10 mouse cellular contexts compared by ENCODE assay signal in genomic region chr1:135852044-135852756, GRCm38 (mm10). TPM values are rescaled to one million over a fixed set of nuclear protein-coding genes. Genes with fewer than 3 reads are reported as not detected.
DNase-seq lines count a peak whose midpoint lies in the region; ATAC-seq and TF ChIP-seq lines count a peak whose summit lies in the region.
"Had no signal": no experiment of that assay in that cellular context is flagged by ENCODE, and none has a peak within 500 bp of the region (broad histone marks: within the 10 kb centered on the region; RNA-seq: fewer than 3 reads in every experiment).

No protein-coding gene starts in this region.

- intact Hi-C loops in left cerebral cortex, adult 2 months (cut with DNase I): no loop called here
- intact Hi-C loops in left cerebral cortex, postnatal 4 days (cut with DNase I): no loop called here

- DNase-seq in frontal cortex, postnatal 10 days (ENCODE audit: low spot score in 2 of 2): no peak
- DNase-seq in MN1 (ENCODE audit: low spot score): peak; percentile 26
- DNase-seq in left cerebral cortex, adult 2 months (ENCODE audit: extremely low spot score in 1 of 2, low spot score in 2 of 2): no peak
- DNase-seq in urinary bladder, adult 18-20 months (ENCODE audit: low spot score in 2 of 2): no peak
- no peak for DNase-seq in left cerebral cortex, postnatal 4 days

- no peak overlapping the region for H3K4me2 ChIP-seq in heart, embryonic 14.5 days (ENCODE audit: low read length)
- no peak overlapping the region for H3K4me2 ChIP-seq in midbrain, embryonic 16.5 days (ENCODE audit: low read length)

- H3K36me3 ChIP-seq in heart, embryonic 14.5 days (ENCODE audit: control insufficient read depth, insufficient read depth, low read length): peaks cover 65% of the 10 kb centered on the region
- no peaks in the 10 kb centered on the region for H3K36me3 ChIP-seq in midbrain, embryonic 16.5 days (ENCODE audit: control insufficient read depth, insufficient read depth, low read length)

- peak; percentile 66 for ATAC-seq in frontal cortex, adult (ENCODE audit: low TSS enrichment)
- no peak for ATAC-seq in heart, embryonic 14.5 days (ENCODE audit: insufficient number of reproducible peaks, insufficient read depth, low FRiP score, low read depth)
- 0 out of 2 replicates have a peak, but pooled peaks have one; percentile 44 for ATAC-seq in midbrain, embryonic 16.5 days
- ATAC-seq: CD4-positive, CD25-positive, alpha-beta regulatory T cell, adult 4 months had no signal

- peak overlapping the region; percentile 15 to 58 for H3K27ac ChIP-seq in heart, embryonic 14.5 days (replicated peaks in 1 of 2; ENCODE audit: control insufficient read depth in 1 of 2, insufficient read depth in 1 of 2, low read depth in 2 of 2, low read length in 2 of 2)
- no peak overlapping the region for H3K27ac ChIP-seq in midbrain, embryonic 16.5 days (ENCODE audit: low read length)
- no peak overlapping the region; the same call in 1 of the 2 replicates for H3K27ac ChIP-seq in left cerebral cortex, adult 2 months

- peak overlapping the region; percentile 41; the same call in 1 of the 2 replicates for H3K9ac ChIP-seq in heart, embryonic 14.5 days (ENCODE audit: low read length)
- H3K9ac ChIP-seq in midbrain, embryonic 16.5 days (ENCODE audit: low read depth, low read length): no peak overlapping the region

- H3K27me3 ChIP-seq in heart, embryonic 14.5 days (ENCODE audit: control insufficient read depth, insufficient read depth, low read length): no peaks in the 10 kb centered on the region
- no peaks in the 10 kb centered on the region for H3K27me3 ChIP-seq in midbrain, embryonic 16.5 days (ENCODE audit: control insufficient read depth, insufficient read depth, low read depth, low read length)

- no peak for TF ChIP-seq CTCF in left cerebral cortex, adult 2 months (IDR thresholded peaks at IDR 0.05)

- H3K4me1 ChIP-seq in heart, embryonic 14.5 days (ENCODE audit: control insufficient read depth in 2 of 2, insufficient read depth in 2 of 2, low read length in 2 of 2): peaks cover 29 to 49% of the 10 kb centered on the region in 2 experiments
- no peaks in the 10 kb centered on the region for H3K4me1 ChIP-seq in midbrain, embryonic 16.5 days (ENCODE audit: control insufficient read depth, insufficient read depth, low read length)

- 64% methylated on average over 13 of the region's 13 CpGs for WGBS in heart, embryonic 14.5 days
- 42% methylated on average over 13 of the region's 13 CpGs for WGBS in midbrain, embryonic 16.5 days

- H3K4me3 ChIP-seq in heart, embryonic 14.5 days (ENCODE audit: control insufficient read depth in 1 of 2, insufficient read depth in 1 of 2, low read depth in 1 of 2, low read length in 2 of 2): no peak overlapping the region
- H3K4me3 ChIP-seq in midbrain, embryonic 16.5 days (ENCODE audit: low read depth, low read length): no peak overlapping the region
- no peak overlapping the region for H3K4me3 ChIP-seq in left cerebral cortex, adult 2 months
- H3K4me3 ChIP-seq: erythroblast, embryonic 14.5 days had no signal

- H3K9me3 ChIP-seq in heart, embryonic 14.5 days (ENCODE audit: control insufficient read depth, low read length): no peaks in the 10 kb centered on the region
- H3K9me3 ChIP-seq in midbrain, embryonic 16.5 days (replicated peaks; ENCODE audit: control insufficient read depth, low read length, poor library complexity, severe bottlenecking): no peaks in the 10 kb centered on the region

RNA-seq across cellular contexts. Expression of gene Tnnt2, which starts 16.0 kb away (rescaled TPM):
- polyA plus RNA-seq in heart, embryonic 14.5 days (2014; fragmentation: Nextera tagmentation; extraction: Ambion mirVana): 7,347 and 7,875 TPM in 2 replicates
- polyA plus RNA-seq in midbrain, embryonic 16.5 days (2015; fragmentation: Nextera tagmentation; extraction: Ambion mirVana): 0.46 and 0.53 TPM in 2 replicates
- total RNA-seq in left cerebral cortex, adult 2 months (2021): 1 to 10 TPM; 7.5 to 8.9 TPM
- total RNA-seq in left cerebral cortex, postnatal 4 days (2021): under 1 TPM; 0.62 to 0.85 TPM
- polyA plus RNA-seq: erythroblast, embryonic 14.5 days had no signal

RNA-seq across cellular contexts. Expression of gene Lad1, which starts 33.8 kb away (rescaled TPM):
- polyA plus RNA-seq in heart, embryonic 14.5 days (2014; fragmentation: Nextera tagmentation; extraction: Ambion mirVana): 3.1 and 4.8 TPM in 2 replicates
- polyA plus RNA-seq in midbrain, embryonic 16.5 days (2015; fragmentation: Nextera tagmentation; extraction: Ambion mirVana): 0.95 and 1.3 TPM in 2 replicates
- total RNA-seq in left cerebral cortex, adult 2 months (2021): under 1 TPM; 0.95 to 0.98 TPM
- under 1 TPM; 0.64 to 0.86 TPM for total RNA-seq in left cerebral cortex, postnatal 4 days (2021)
- polyA plus RNA-seq: erythroblast, embryonic 14.5 days had no signal

Comparison
In these comparisons a context has a peak if more than half of its experiments do, and no peak if none do; other contexts are left out.
1. RNA of gene Tnnt2, which starts 16.0 kb away (total RNA-seq): 7.5 to 8.9 TPM in left cerebral cortex, adult 2 months; 0.62 to 0.85 TPM in left cerebral cortex, postnatal 4 days; every median in the first group is over 4 times any median in the second.
2. H3K27ac ChIP-seq: peak in heart, embryonic 14.5 days (2 of 2); none in midbrain, embryonic 16.5 days (single experiment) and left cerebral cortex, adult 2 months (single experiment).